In the genomic region with DNA sequence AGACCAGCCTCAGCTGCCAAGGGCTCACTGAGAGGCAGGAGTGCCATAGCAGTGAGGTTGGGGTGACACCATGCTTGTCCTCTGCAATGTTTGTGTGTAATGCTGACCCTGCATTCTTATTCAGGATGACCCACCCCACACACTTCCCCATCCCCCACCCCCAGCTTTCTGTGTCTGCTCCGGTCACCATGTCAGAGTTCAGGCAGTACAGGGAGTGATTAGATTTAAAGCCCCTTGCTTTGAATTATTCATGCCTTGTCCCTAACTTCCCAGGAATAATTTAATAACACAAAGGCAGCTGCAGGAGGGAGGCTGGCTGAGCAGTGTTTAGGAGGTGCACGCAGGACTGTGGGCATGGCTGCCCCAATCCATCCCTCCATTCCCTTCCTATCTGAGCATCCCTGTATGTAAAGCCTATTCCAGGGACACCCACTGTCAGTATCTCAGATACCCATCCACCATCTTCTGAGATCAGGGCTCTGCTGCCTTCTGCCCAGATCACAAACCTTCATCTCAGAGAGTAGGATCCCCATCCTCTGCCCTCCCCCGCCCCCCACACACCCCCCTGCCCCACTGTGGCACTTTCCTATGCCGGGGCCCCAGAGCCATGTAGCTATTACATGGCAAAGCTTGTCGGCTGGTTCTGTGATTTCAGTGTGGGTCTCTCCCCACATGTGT, we compare ENCODE assay signal across 18 mouse cellular contexts.
DNase-seq lines count a peak whose midpoint lies in the region; ATAC-seq lines count a peak whose summit lies in the region.
"Had no signal": no experiment of that assay in that cellular context is flagged by ENCODE, and none has a peak within 500 bp of the region (broad histone marks: within the 10 kb centered on the region; RNA-seq: fewer than 3 reads in every experiment).

No protein-coding gene starts in this region.

- H3K9me3 ChIP-seq in embryonic facial prominence, embryonic 12.5 days, result no peaks in the 10 kb centered on the region
- H3K9me3 ChIP-seq in hindbrain, embryonic 13.5 days, result 0 out of 2 replicates have a peak, but pooled peaks cover 4% of the 10 kb centered on the region
- no peaks in the 10 kb centered on the region for H3K9me3 ChIP-seq in midbrain, embryonic 15.5 days

- H3K27me3 ChIP-seq in embryonic facial prominence, embryonic 12.5 days, result no peaks in the 10 kb centered on the region
- no peaks in the 10 kb centered on the region for H3K27me3 ChIP-seq in hindbrain, embryonic 13.5 days
- no peaks in the 10 kb centered on the region for H3K27me3 ChIP-seq in midbrain, embryonic 15.5 days (replicated peaks)

- H3K27ac ChIP-seq in embryonic facial prominence, embryonic 12.5 days, result no peak overlapping the region
- peak overlapping the region; percentile 74 for H3K27ac ChIP-seq in hindbrain, embryonic 13.5 days
- H3K27ac ChIP-seq in midbrain, embryonic 15.5 days, result peak overlapping the region; percentile 2; the same call in 1 of the 2 replicates

- H3K4me2 ChIP-seq in embryonic facial prominence, embryonic 12.5 days (replicated peaks), result no peak overlapping the region
- H3K4me2 ChIP-seq in hindbrain, embryonic 13.5 days, result no peak overlapping the region
- no peak overlapping the region for H3K4me2 ChIP-seq in midbrain, embryonic 15.5 days

- 0 out of 2 replicates have a peak, but pooled peaks cover 6% of the 10 kb centered on the region for H3K4me1 ChIP-seq in embryonic facial prominence, embryonic 12.5 days
- H3K4me1 ChIP-seq in hindbrain, embryonic 13.5 days (replicated peaks), result peaks cover 19% of the 10 kb centered on the region
- peaks cover 14% of the 10 kb centered on the region for H3K4me1 ChIP-seq in midbrain, embryonic 15.5 days

- no peak overlapping the region for H3K4me3 ChIP-seq in embryonic facial prominence, embryonic 12.5 days
- H3K4me3 ChIP-seq in hindbrain, embryonic 13.5 days, result no peak overlapping the region
- no peak overlapping the region for H3K4me3 ChIP-seq in midbrain, embryonic 15.5 days

- no peak overlapping the region for H3K9ac ChIP-seq in embryonic facial prominence, embryonic 12.5 days
- H3K9ac ChIP-seq in hindbrain, embryonic 13.5 days, result no peak overlapping the region
- no peak overlapping the region for H3K9ac ChIP-seq in midbrain, embryonic 15.5 days

- peak; percentile 55 for DNase-seq in embryo, embryonic 11 days
- DNase-seq in embryo, embryonic 9.5 days (ENCODE audit: extremely low spot score), result no peak
- no peak for DNase-seq in T-cell, adult 2 months (ENCODE audit: low spot score)
- no peak for DNase-seq in adipocyte (ENCODE audit: low spot score)
- DNase-seq in thymus, postnatal 0 days (ENCODE audit: low spot score), result no peak
- DNase-seq: adrenal gland, postnatal 10 days; cerebellum, adult 18-20 months; gastrocnemius, postnatal 10 days; heart, postnatal 10 days; kidney, adult 9 months; kidney, postnatal 4 days; liver; lung, adult 2 months; right cerebral cortex, postnatal 25 days had no signal

- 0 out of 2 replicates have a peak, but pooled peaks have one; percentile 15 for ATAC-seq in embryonic facial prominence, embryonic 12.5 days (ENCODE audit: insufficient number of reproducible peaks, insufficient read depth, low FRiP score, low TSS enrichment)
- ATAC-seq in hindbrain, embryonic 13.5 days (ENCODE audit: low FRiP score), result peak; percentile 76
- peak; percentile 54; the same call in 1 of the 2 replicates for ATAC-seq in midbrain, embryonic 15.5 days (replicated peaks)
- ATAC-seq: inflammation-experienced regulatory T-cells, adult 6 months had no signal

- H3K36me3 ChIP-seq in embryonic facial prominence, embryonic 12.5 days, result no peaks in the 10 kb centered on the region
- H3K36me3 ChIP-seq in hindbrain, embryonic 13.5 days, result no peaks in the 10 kb centered on the region
- no peaks in the 10 kb centered on the region for H3K36me3 ChIP-seq in midbrain, embryonic 15.5 days (replicated peaks)

- 58% methylated on average over 5 of the region's 5 CpGs for WGBS in embryonic facial prominence, embryonic 12.5 days
- WGBS in hindbrain, embryonic 13.5 days, result 32% methylated on average over 5 of the region's 5 CpGs
- 22% methylated on average over 5 of the region's 5 CpGs for WGBS in midbrain, embryonic 15.5 days

Comparison
In these comparisons a context has a peak if more than half of its experiments do, and no peak if none do; other contexts are left out.
1. ATAC-seq: peak in every context shown above with its lines; median percentile 76 in hindbrain, embryonic 13.5 days; 54 in midbrain, embryonic 15.5 days; 15 in embryonic facial prominence, embryonic 12.5 days.